Mouse (Mus musculus) gastrocnemius, postnatal 4 days (tissue): ENCODE results near the gene Cyp4x1. TPM values are rescaled to one million over a fixed set of nuclear protein-coding genes. Genes with fewer than 3 reads are reported as not detected.
A peak's percentile ranks its signal among the peaks of the same experiment; 100 is the strongest.

ENCODE experiments used
- DNase-seq, 2 experiments: peaks; one replicate each; pipeline ENCODE4 v3.0.0; 2021 to 2022; ENCODE audit warnings: low spot score in 2 of 2, mixed read lengths in 2 of 2
- total RNA-seq, 2 experiments: library from RNA; stranded (reverse); gene quantifications; 2 replicates each; pipeline ENCODE4 v1.2.3; 2021

The Cyp4x1 gene
- total RNA-seq, 2 experiments from 2014 or later, result 0.07 TPM; not detected in 1

DNA sequence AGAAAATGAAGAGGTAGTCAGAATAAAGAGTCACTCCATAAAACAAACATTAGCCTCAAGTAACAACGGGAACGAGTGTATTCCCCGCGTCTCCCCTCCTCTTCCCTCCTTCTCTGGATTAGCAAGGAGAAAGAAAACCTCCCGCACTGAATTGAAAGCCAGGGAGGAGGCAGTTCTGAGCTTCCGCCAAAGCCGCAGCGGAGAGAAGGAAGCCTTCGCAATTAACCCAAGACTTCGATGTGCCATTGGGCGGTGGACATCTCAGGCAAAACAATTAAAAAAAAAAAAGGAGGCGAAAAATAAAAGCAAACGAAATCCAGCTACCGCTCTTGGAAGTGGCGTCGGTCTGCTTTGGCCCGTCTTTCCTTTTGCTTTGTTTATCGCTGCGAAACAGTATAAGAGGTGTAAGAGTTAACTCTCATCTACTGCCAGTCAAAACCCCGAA, 75.7 kb downstream of the Cyp4x1 start:
- DNase-seq, result no peak

GRCm38 (mm10) chr4:115057674-115058316, 76.3 kb downstream of the Cyp4x1 start:
- no peak for DNase-seq

DNA sequence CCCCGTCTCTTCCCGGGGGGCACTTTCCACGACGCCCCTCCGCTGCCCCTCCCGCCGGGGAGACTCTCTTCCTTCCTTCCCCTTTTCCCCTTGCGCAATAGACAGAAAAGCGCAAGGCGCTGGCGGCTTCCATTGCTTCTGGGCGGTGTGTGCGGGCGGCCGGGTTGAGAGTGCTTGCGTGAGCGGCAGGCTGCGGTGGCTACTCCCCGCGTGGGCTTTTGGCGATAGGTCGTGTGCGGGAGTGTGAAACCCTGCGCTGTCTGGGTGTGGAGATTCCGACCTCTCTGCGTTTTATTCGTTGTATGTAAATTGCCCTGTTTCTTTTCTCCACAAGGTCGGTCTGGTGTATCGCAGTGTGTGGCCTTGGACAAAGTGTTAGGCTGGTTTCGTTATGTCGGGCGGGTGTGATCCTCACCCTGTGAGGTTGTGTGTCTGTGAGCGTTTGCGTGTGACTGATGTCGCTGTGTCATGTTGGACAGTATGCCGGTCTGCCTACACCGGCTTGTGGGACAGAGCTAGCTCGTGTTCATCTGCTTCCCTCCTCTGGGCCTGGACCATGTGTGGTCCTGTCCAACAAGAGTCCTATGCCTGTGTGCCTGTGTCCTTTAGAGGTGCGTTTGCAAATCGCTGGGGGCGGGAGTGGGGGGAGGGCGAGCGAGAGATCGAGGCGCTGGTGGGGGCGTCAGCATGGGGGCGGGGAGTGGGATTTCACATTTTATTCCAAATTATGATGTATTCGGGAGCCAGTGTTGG, 77.0 kb downstream of the Cyp4x1 start:
- peak in 1 of 2 experiments; percentile 40 for DNase-seq

GRCm38 (mm10) chr4:115056371-115056920, 77.6 kb downstream of the Cyp4x1 start, which contains the start of gene Tal1:
Gene Tal1 (plus strand): TSS chr4:115056426.
- DNase-seq, result peak in 1 of 2 experiments; percentile 28

Other genes with a start within 250 kb of the Cyp4x1 start
- gene Foxd2, start 225.4 kb downstream of the Cyp4x1 start, total RNA-seq, result 1 to 10 TPM; 1.4 to 1.5 TPM
- not detected for gene Foxe3, start 208.3 kb downstream of the Cyp4x1 start, total RNA-seq
- 10 to 100 TPM; 42.9 to 45.3 TPM for gene Cmpk1, start 147.0 kb downstream of the Cyp4x1 start, total RNA-seq
- 1 to 10 TPM; 5.2 TPM for gene Stil, start 134.1 kb downstream of the Cyp4x1 start, total RNA-seq
- 1 to 10 TPM; 2.4 to 3.6 TPM for gene Tal1, start 77.9 kb downstream of the Cyp4x1 start, total RNA-seq
- under 1 TPM in 1 of 2 experiments, not detected in 1; 0.70 TPM for gene Pdzk1ip1, start 45.6 kb downstream of the Cyp4x1 start, total RNA-seq
- not detected for gene Cyp4a29, start 107.8 kb upstream of the Cyp4x1 start, total RNA-seq
- gene Cyp4a12a, start 164.8 kb upstream of the Cyp4x1 start, total RNA-seq, result not detected